ENCODE assay signal across 8 mouse cellular contexts in genomic region chrX:38564542-38565175, GRCm38 (mm10). TPM values are rescaled to one million over a fixed set of nuclear protein-coding genes. Genes with fewer than 3 reads are reported as not detected.
DNase-seq lines count a peak whose midpoint lies in the region; ATAC-seq and TF ChIP-seq lines count a peak whose summit lies in the region.

No protein-coding gene starts in this region.

- peak overlapping the region; percentile 43 for H3K4me3 ChIP-seq in hindbrain, postnatal 0 days (ENCODE audit: low read length)
- peak overlapping the region; percentile 68 for H3K4me3 ChIP-seq in left cerebral cortex, adult 2 months

- intact Hi-C loops in left cerebral cortex, adult 2 months (cut with DNase I): loop anchor here (1.0 to 2.0 kb wide), 2 partner anchors 36 to 70 kb away; partner anchors contain the start of genes C1galt1c1 and Mcts1

- peak overlapping the region; percentile 60 for H3K9ac ChIP-seq in hindbrain, postnatal 0 days (replicated peaks; ENCODE audit: low read length)

- 25% methylated on average over 46 of the region's 52 CpGs for WGBS in hindbrain, postnatal 0 days

- peak; percentile 58 for DNase-seq in WW6 (ENCODE audit: low read depth, low spot score)
- DNase-seq in cerebellum, postnatal 4 days (ENCODE audit: low spot score in 2 of 2): peak; percentile 48 to 78
- peak; percentile 84 for DNase-seq in gastrocnemius, adult 18-20 months (ENCODE audit: low spot score)
- DNase-seq in hindbrain, postnatal 0 days (ENCODE audit: low spot score): peak; percentile 91
- DNase-seq in left cerebral cortex, adult 2 months (ENCODE audit: extremely low spot score in 1 of 2, low spot score in 2 of 2): peak; percentile 85 to 87
- peak; percentile 86 to 87 for DNase-seq in right cerebral cortex, adult 2 months (ENCODE audit: low spot score in 2 of 2)
- peak; percentile 91 for DNase-seq in urinary bladder, postnatal 14 days (ENCODE audit: low spot score)

- no peak for TF ChIP-seq CTCF in hindbrain, postnatal 0 days (IDR thresholded peaks at IDR 0.05; ENCODE audit: low read depth)
- no peak for TF ChIP-seq CTCF in left cerebral cortex, adult 2 months (IDR thresholded peaks at IDR 0.05)

- H3K4me1 ChIP-seq in hindbrain, postnatal 0 days (ENCODE audit: insufficient read depth, low read length): no peaks in the 10 kb centered on the region

- H3K27me3 ChIP-seq in hindbrain, postnatal 0 days (ENCODE audit: insufficient read depth, low read length): no peaks in the 10 kb centered on the region

- peak overlapping the region; percentile 61 for H3K4me2 ChIP-seq in hindbrain, postnatal 0 days (ENCODE audit: low read depth, low read length)

- ATAC-seq in hindbrain, postnatal 0 days: peak; percentile 97
- peak; percentile 97 for ATAC-seq in megakaryocyte, adult 5-6 weeks (ENCODE audit: poor library complexity, severe bottlenecking)

- no peaks in the 10 kb centered on the region for H3K9me3 ChIP-seq in hindbrain, postnatal 0 days (ENCODE audit: low read length)

- peak overlapping the region; percentile 84 for H3K27ac ChIP-seq in hindbrain, postnatal 0 days
- H3K27ac ChIP-seq in left cerebral cortex, adult 2 months: peak overlapping the region; percentile 91

- H3K36me3 ChIP-seq in hindbrain, postnatal 0 days (ENCODE audit: insufficient read depth, low read length): no peaks in the 10 kb centered on the region

RNA-seq across cellular contexts. Expression of gene Cul4b, which starts 11.3 kb away (rescaled TPM):
- total RNA-seq in gastrocnemius, adult 18-20 months (2021): 1 to 10 TPM; 9.0 TPM
- 15.2 and 18.2 TPM in 2 replicates for total RNA-seq in hindbrain, postnatal 0 days (2014; rRNA removed)
- 16.8 and 17.1 TPM in 2 replicates for polyA plus RNA-seq in hindbrain, postnatal 0 days (2015; fragmentation: Nextera tagmentation; extraction: Ambion mirVana)
- total RNA-seq in left cerebral cortex, adult 2 months (2021): 10 to 100 TPM; 33.9 to 36.8 TPM
- total RNA-seq in megakaryocyte, adult 5-6 weeks (2015): 65.6 and 75.3 TPM in 2 replicates
- 72.2 and 75.7 TPM in 2 replicates for total RNA-seq in megakaryocyte, adult 5-6 weeks (2017)

RNA-seq across cellular contexts. Expression of gene Mcts1, which starts 35.7 kb away (rescaled TPM):
- 10 to 100 TPM; 37.7 to 41.3 TPM for total RNA-seq in gastrocnemius, adult 18-20 months (2021)
- total RNA-seq in hindbrain, postnatal 0 days (2014; rRNA removed): 26.9 and 36.9 TPM in 2 replicates
- polyA plus RNA-seq in hindbrain, postnatal 0 days (2015; fragmentation: Nextera tagmentation; extraction: Ambion mirVana): 173 and 177 TPM in 2 replicates
- 10 to 100 TPM; 64.8 to 70.4 TPM for total RNA-seq in left cerebral cortex, adult 2 months (2021)
- total RNA-seq in megakaryocyte, adult 5-6 weeks (2015): 131 and 160 TPM in 2 replicates
- 46.3 and 67.0 TPM in 2 replicates for total RNA-seq in megakaryocyte, adult 5-6 weeks (2017)

Comparison
In these comparisons a context has a peak if more than half of its experiments do, and no peak if none do; other contexts are left out.
1. Peak in every context shown above with its lines: DNase-seq, ATAC-seq, H3K4me3 ChIP-seq and H3K27ac ChIP-seq.